Mouse (Mus musculus) liver, embryonic 11.5 days (tissue): ENCODE results near the gene Vangl2. TPM values are rescaled to one million over a fixed set of nuclear protein-coding genes. Genes with fewer than 3 reads are reported as not detected.
"Not testable (repeated sequence)": the region's sequence is repeated elsewhere in the genome, so short reads cannot be mapped to it uniquely, and the experiment has no call there.

Experiments used
- ATAC-seq: fragments of 200-750 bp; cut with Nextera tagmentation; replicated peaks from 2 replicates; pipeline ENCODE4 v1.8.0; 2017; ENCODE audit warnings: moderate number of reproducible peaks, mild to moderate bottlenecking, moderate TSS enrichment, moderate library complexity; ENCODE audit not compliant: low FRiP score
- DNase-seq: peaks from one replicate; pipeline ENCODE4 v3.0.0-alpha.2; 2017; ENCODE audit warnings: low spot score
- H3K27ac ChIP-seq: fragments of 300-500 bp; sonication (generic); 2 replicates; pipeline ENCODE4 v1.5.1; 2014; ENCODE audit warnings: mild to moderate bottlenecking, low read depth, low read length, control low read depth
- H3K27me3 ChIP-seq: fragments of 300-500 bp; sonication (generic); replicated peaks from 2 replicates; pipeline ENCODE4 v1.6.1; 2014; ENCODE audit warnings: low read length, mixed read lengths; ENCODE audit not compliant: control insufficient read depth, insufficient read depth
- H3K36me3 ChIP-seq: fragments of 300-500 bp; sonication (generic); 2 replicates; pipeline ENCODE4 v1.6.1; 2014; ENCODE audit warnings: mild to moderate bottlenecking, low read length, moderate library complexity, mixed read lengths; ENCODE audit not compliant: control insufficient read depth, insufficient read depth
- H3K4me1 ChIP-seq: fragments of 300-500 bp; sonication (generic); replicated peaks from 2 replicates; pipeline ENCODE4 v1.6.1; 2014; ENCODE audit warnings: low read length, mixed read lengths; ENCODE audit not compliant: control insufficient read depth, insufficient read depth
- H3K4me2 ChIP-seq: fragments of 300-500 bp; sonication (generic); 2 replicates; pipeline ENCODE4 v1.6.1; 2014; ENCODE audit warnings: mild to moderate bottlenecking, control low read depth, moderate library complexity
- H3K4me3 ChIP-seq: fragments of 300-500 bp; sonication (generic); 2 replicates; pipeline ENCODE4 v1.5.1; 2014; ENCODE audit warnings: low read depth, low read length, control low read depth
- H3K9ac ChIP-seq: fragments of 300-500 bp; sonication (generic); 2 replicates; pipeline ENCODE4 v1.6.1; 2014; ENCODE audit warnings: low read depth, low read length, control low read depth
- H3K9me3 ChIP-seq: fragments of 300-500 bp; sonication (generic); 2 replicates; pipeline ENCODE4 v1.6.1; 2016; ENCODE audit warnings: low read length, inconsistent platforms, mixed read lengths; ENCODE audit not compliant: control insufficient read depth
- WGBS: fragments of 180-500 bp; shearing (Covaris S2); extraction: QIAGEN DNeasy Blood & Tissue Kit; methylation state at CpG from one replicate; pipeline ENCODE4 v1.1.7; 2014; 5-methylcytosine and 5-hydroxymethylcytosine counted together
- polyA plus RNA-seq: library from polyadenylated mRNA; unstranded; fragments of >200 nt; fragmentation: Nextera tagmentation; extraction: Ambion mirVana; gene quantifications from 2 replicates; pipeline ENCODE4 v1.2.1, GENCODE M21; 2014

Gene Vangl2
- polyA plus RNA-seq, 1 experiment from 2014 or later, result 5.4 TPM

- Histone ChIP-seq H3K27ac (no peak overlapping the region), H3K4me3 (no peak overlapping the region), H3K36me3 (no peaks in the 10 kb centered on the region), H3K27me3 (no peaks in the 10 kb centered on the region), H3K4me1 (no peaks in the 10 kb centered on the region), H3K9ac (no peak overlapping the region), H3K4me2 (no peak overlapping the region), H3K9me3 (no peaks in the 10 kb centered on the region)
- DNase-seq (no peak), ATAC-seq (no peak)
- WGBS, result 83% methylated on average over 9 of the region's 9 CpGs
These were observed 52.9 kb downstream of the Vangl2 start for GRCm38 (mm10) chr1:171975377-171975776.

- not testable (repeated sequence) for H3K9me3 ChIP-seq, H3K36me3 ChIP-seq, H3K27ac ChIP-seq, ATAC-seq, H3K4me3 ChIP-seq, DNase-seq, H3K9ac ChIP-seq, H3K4me2 ChIP-seq, H3K4me1 ChIP-seq, H3K27me3 ChIP-seq
- 90% methylated on average over 2 of the region's 2 CpGs for WGBS
These were observed 53.9 kb downstream of the Vangl2 start for GRCm38 (mm10) chr1:171974361-171974760.

GRCm38 (mm10) chr1:171970854-171971586 is 57.2 kb downstream of the Vangl2 start:
- H3K9ac ChIP-seq, result no peak overlapping the region
- no peak overlapping the region for H3K4me3 ChIP-seq
- no peak overlapping the region for H3K4me2 ChIP-seq
- H3K36me3 ChIP-seq, result no peaks in the 10 kb centered on the region
- DNase-seq (no peak), ATAC-seq (no peak)
- no peaks in the 10 kb centered on the region for H3K4me1 ChIP-seq
- no peaks in the 10 kb centered on the region for H3K27me3 ChIP-seq
- no peak overlapping the region for H3K27ac ChIP-seq
- no peaks in the 10 kb centered on the region for H3K9me3 ChIP-seq
- WGBS, result 69% methylated on average over 10 of the region's 10 CpGs

GRCm38 (mm10) chr1:171969221-171969620 is 59.0 kb downstream of the Vangl2 start:
- no peak for ATAC-seq
- H3K27me3 ChIP-seq, result no peaks in the 10 kb centered on the region
- 83% methylated on average over 6 of the region's 6 CpGs for WGBS

GRCm38 (mm10) chr1:171966054-171966790 is 62.0 kb downstream of the Vangl2 start:
- no peaks in the 10 kb centered on the region for H3K36me3 ChIP-seq
- H3K4me3 ChIP-seq, result no peak overlapping the region
- no peak overlapping the region for H3K4me2 ChIP-seq
- no peak for ATAC-seq
- DNase-seq, result no peak
- H3K27ac ChIP-seq, result no peak overlapping the region
- no peaks in the 10 kb centered on the region for H3K4me1 ChIP-seq
- H3K27me3 ChIP-seq, result no peaks in the 10 kb centered on the region
- WGBS, result 65% methylated on average over 6 of the region's 6 CpGs
- no peaks in the 10 kb centered on the region for H3K9me3 ChIP-seq
- H3K9ac ChIP-seq, result no peak overlapping the region

More at GRCm38 (mm10) chr1:171969221-171969620, 59.0 kb downstream of the Vangl2 start:
- Histone ChIP-seq H3K4me1 (no peaks in the 10 kb centered on the region), H3K9me3 (no peaks in the 10 kb centered on the region), H3K9ac (no peak overlapping the region), H3K27ac (no peak overlapping the region), H3K4me3 (no peak overlapping the region), H3K36me3 (no peaks in the 10 kb centered on the region), H3K4me2 (no peak overlapping the region)
- DNase-seq, result no peak

GRCm38 (mm10) chr1:171963613-171964012 is 64.6 kb downstream of the Vangl2 start:
- ATAC-seq (no peak), DNase-seq (no peak)
- no peaks in the 10 kb centered on the region for H3K27me3 ChIP-seq
- 74% methylated on average over 6 of the region's 6 CpGs for whole genome bisulfite sequencing
- no peaks in the 10 kb centered on the region for H3K4me1 ChIP-seq
- no peak overlapping the region for H3K4me3 ChIP-seq
- no peaks in the 10 kb centered on the region for H3K36me3 ChIP-seq
- no peak overlapping the region for H3K27ac ChIP-seq
- H3K4me2 ChIP-seq, result no peak overlapping the region
- no peaks in the 10 kb centered on the region for H3K9me3 ChIP-seq
- H3K9ac ChIP-seq, result no peak overlapping the region

- 83% methylated on average over 6 of the region's 6 CpGs for WGBS
These were observed 66.5 kb downstream of the Vangl2 start for GRCm38 (mm10) chr1:171961704-171962103.

GRCm38 (mm10) chr1:171960726-171961125 is 67.5 kb downstream of the Vangl2 start:
- H3K27ac ChIP-seq, result no peak overlapping the region
- H3K36me3 ChIP-seq, result no peaks in the 10 kb centered on the region
- no peak for DNase-seq
- ATAC-seq, result no peak
- no peak overlapping the region for H3K4me3 ChIP-seq
- no peaks in the 10 kb centered on the region for H3K27me3 ChIP-seq
- H3K9ac ChIP-seq, result no peak overlapping the region
- H3K9me3 ChIP-seq, result no peaks in the 10 kb centered on the region
- H3K4me1 ChIP-seq, result no peaks in the 10 kb centered on the region
- H3K4me2 ChIP-seq, result no peak overlapping the region
- 85% methylated on average over 5 of the region's 5 CpGs for WGBS

More at GRCm38 (mm10) chr1:171961704-171962103, 66.5 kb downstream of the Vangl2 start:
- Histone ChIP-seq H3K4me2 (no peak overlapping the region), H3K36me3 (no peaks in the 10 kb centered on the region), H3K9me3 (no peaks in the 10 kb centered on the region), H3K4me1 (no peaks in the 10 kb centered on the region), H3K9ac (no peak overlapping the region), H3K4me3 (no peak overlapping the region), H3K27ac (no peak overlapping the region), H3K27me3 (no peaks in the 10 kb centered on the region)
- no peak for ATAC-seq
- no peak for DNase-seq

GRCm38 (mm10) chr1:171957411-171957810 is 70.8 kb downstream of the Vangl2 start:
- H3K9me3 ChIP-seq, result no peaks in the 10 kb centered on the region
- no peak overlapping the region for H3K4me2 ChIP-seq
- no peak overlapping the region for H3K9ac ChIP-seq
- no peak for DNase-seq
- H3K27me3 ChIP-seq, result no peaks in the 10 kb centered on the region
- no peaks in the 10 kb centered on the region for H3K36me3 ChIP-seq
- ATAC-seq, result no peak
- WGBS, result 45% methylated on average over 2 of the region's 2 CpGs
- H3K4me3 ChIP-seq, result no peak overlapping the region
- no peaks in the 10 kb centered on the region for H3K4me1 ChIP-seq
- no peak overlapping the region for H3K27ac ChIP-seq
